Mouse (Mus musculus): Measurements from ENCODE around the gene Cd44.

Gene Cd44

DNA sequence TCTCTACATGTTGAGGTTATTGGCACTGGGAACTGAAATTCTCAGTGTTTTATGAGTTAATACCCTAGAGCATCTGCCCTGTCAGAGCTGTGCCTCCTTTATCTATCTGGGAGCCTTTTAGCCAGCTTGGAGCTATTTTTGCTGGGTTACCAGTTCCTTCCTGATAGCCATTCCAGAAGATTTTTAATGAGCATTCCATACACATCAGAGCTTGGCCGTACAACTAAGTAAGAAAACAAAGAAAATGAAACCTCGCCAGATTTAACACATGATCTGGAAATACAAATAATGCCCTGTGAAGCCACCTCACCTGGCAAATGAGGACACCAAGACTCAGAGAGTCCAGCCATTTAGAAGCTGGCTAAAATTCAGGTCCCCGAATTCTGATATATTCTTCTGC is 138.3 kb downstream of the Cd44 start:
- DNase-seq (ENCODE audit: low read depth, low spot score): no peak
